Mouse (Mus musculus): ENCODE data around the gene Tnfsf13b. TPM values are rescaled to one million over a fixed set of nuclear protein-coding genes. Genes with fewer than 3 reads are reported as not detected.

The Tnfsf13b gene
- polyA plus RNA-seq (2017; shearing (Covaris generic)): 4.3 TPM

DNA sequence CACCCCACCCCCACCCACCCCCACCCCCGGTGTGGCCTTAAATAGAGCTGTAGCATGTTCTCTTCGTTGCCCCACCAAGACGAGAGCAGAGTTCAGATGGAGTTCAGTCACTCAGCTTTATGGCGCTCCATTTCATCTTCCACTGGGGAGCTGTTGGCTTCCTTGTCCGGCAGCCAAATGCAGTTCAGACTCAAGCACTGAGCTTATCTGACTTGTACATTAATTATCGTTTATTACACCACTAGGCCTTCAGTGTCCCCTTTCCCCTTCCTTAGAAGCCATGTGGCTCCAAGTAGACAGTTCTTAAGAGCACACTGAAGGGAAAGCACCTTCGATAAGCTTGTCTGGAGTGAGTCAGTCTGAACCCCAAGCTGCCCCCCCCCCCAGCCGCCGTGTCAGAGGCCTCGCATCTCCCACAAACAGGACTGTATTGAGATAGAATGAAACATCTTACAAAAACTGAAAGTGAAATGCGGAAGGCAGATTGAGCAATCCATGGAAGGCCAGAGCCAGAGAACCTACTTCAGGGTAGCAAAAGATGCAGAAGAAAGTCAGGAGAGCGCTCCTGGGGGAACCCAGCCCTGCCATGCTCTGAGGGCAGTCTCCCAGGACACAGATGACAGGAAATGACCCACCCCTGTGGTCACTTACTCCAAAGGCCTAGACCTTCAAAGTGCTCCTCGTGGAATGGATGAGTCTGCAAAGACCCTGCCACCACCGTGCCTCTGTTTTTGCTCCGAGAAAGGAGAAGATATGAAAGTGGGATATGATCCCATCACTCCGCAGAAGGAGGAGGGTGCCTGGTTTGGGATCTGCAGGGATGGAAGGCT, at the start of gene Tnfsf13b:
TSS of gene Tnfsf13b (plus strand) at position 312 of the 830 bp plus-strand sequence.

DNA sequence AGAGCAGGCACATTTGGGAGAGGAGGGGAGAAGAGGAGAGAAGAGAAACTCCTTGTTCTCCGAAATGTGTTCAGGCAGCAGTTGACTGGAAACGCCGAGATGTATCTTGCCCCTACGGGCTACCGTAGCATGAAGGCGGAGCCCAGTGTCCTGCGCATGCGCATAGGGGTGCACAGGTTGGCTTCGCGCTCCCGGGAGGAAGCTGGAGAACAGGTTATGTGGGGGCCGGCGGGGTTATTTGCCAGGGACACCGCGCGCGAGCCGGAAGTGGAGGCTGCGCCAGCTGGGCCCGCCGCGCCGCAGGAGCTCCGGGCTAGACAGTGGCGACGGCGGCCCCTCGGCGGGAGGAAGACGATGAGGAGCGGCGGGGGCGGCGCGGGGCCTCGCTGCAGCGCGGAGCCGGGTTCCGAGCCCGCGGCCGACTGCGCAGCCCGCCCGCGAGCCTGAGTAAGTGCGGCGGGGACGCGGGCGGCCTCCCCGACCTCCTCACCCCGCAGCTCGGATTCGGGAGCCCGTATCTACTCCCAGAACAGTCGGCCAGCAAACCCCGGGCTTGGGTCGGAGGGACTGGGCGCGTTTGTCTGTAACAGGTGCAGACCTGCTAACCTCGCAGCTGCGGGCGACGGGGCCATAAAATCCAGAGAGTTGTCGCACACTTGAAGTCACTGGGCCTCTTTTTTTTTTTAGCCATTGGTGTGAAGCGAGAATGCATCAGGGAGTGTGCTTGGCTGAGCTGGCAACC, 28.5 kb upstream of the Tnfsf13b start, which contains the start of the genes Lig4 and Abhd13:
TSS of gene Lig4 (minus strand) at position 114 of the 742 bp plus-strand sequence.
TSS of gene Abhd13 (plus strand) at position 135 of the 742 bp plus-strand sequence.

Other genes with a start within 250 kb of the Tnfsf13b start
- gene Fam155a, start 235.3 kb upstream of the Tnfsf13b start, polyA plus RNA-seq (2017; shearing (Covaris generic)): not detected
- gene Gm10217, start 142.2 kb upstream of the Tnfsf13b start, polyA plus RNA-seq (2017; shearing (Covaris generic)): not detected
- gene Lig4, start 28.8 kb upstream of the Tnfsf13b start, polyA plus RNA-seq (2017; shearing (Covaris generic)): 6.5 TPM
- 2.0 TPM for gene Abhd13, start 28.8 kb upstream of the Tnfsf13b start, polyA plus RNA-seq (2017; shearing (Covaris generic))
- not detected for gene Myo16, start 147.4 kb downstream of the Tnfsf13b start, polyA plus RNA-seq (2017; shearing (Covaris generic))